Mouse (Mus musculus): ENCODE results near the gene C730034F03Rik.

Gene C730034F03Rik

DNA sequence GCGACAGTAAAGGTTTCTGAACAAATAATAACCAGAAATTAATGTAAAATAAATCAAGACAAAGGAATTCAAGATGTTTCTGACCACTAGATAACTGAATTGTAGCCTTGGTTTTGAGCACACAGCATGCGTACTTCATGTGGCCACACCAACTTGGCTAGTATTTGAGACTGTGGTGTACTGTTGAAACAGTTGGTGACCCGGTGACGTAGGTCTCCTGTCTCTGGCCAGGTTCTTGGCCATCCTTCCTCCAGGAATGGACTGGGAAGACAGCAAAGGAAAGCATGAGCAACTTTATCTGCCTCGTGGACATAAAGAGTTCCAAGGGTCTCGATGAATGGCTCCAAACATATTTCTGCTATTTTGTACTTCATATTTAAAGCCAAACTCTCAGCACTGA, 2.4 kb downstream of the C730034F03Rik start:
- DNase-seq (ENCODE audit: extremely low read depth, low read depth, low spot score) = no peak

DNA sequence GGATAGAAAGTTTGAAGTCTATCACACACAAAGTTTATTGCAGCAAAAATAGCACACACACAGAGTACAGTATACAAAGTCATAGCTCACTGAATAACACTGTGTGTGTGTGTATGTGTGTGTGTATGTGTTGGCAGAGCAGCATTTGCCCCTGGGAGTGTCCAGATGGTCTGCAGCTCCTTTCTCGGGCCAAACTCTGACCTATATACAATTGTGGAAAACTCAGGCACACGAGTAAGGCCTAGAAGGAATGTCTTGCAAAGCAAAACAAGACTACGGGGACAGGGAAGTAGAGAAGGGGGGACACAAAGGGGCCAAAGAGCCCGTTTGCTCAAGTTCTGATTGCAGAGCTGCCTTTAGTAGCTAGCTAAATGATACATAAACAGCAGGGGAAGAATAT, 3.6 kb downstream of the C730034F03Rik start:
- DNase-seq (ENCODE audit: extremely low read depth, low read depth, low spot score) = no peak

DNA sequence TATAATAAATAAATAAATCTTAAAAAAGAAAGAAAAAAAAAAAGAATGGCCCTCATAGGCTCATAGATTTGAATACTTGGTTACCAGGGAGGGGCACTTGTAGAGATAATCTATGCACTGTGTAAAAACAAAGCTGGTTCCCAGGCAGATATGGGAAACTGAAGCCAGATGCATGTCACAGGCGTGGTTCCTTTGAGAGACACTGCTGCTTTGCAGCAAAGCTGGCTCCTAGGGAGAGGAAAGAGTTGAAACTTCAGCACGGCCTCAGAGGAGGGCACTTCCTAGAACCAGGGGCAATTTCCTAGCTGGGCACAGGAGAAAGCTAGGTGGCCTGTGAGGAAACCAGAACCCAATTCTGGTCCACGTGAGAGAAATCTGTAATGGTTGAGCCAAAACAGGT, 4.7 kb downstream of the C730034F03Rik start:
- DNase-seq (ENCODE audit: extremely low read depth, low read depth, low spot score) = no peak

DNA sequence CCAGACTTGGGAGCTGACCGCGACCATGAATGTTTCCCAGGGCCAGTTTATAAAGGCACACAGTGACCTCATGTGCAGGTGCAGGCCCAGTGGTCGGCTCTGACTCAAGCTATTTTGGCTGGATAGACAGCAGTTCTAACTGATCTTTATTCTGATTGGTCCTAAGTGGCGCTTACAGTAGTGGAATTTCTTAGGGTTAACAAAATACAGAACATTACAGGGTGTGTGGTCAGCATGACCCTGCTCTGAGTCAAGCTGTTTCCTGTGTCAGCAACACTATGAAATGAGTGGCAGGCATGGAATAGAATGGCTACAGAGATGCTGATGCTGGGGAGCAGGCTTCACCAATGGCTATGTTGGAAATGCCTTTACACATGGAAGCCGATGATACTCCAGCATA, 6.5 kb downstream of the C730034F03Rik start:
- DNase-seq (ENCODE audit: extremely low read depth, low read depth, low spot score) = no peak

DNA sequence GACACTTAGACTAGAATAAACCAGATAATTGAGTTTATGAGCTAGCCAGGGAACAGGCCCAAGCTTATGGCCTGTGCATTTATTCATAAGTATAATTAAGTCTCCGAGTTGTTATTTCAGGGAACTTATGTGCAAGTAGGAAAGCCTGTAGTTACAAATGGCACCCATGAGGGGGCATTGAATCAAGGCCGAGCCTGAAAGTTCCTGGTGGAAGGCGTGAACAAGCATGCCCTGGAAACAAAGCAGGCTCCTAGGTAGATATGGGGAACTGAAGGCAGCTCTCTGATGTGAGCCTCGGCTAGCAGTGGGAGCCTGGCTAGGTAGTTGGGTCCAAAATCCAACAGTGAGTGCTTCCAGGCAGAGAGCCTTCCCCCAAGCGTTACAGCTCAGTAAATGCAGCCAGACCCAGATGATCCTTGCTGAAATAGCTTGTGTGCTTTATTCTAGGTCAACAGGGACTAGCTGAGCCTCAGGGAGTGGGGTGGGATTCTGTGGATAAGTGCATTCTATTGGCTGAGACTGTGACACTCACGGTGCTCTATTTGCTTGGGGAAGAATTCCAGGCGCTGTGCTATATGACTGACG, 13.2 kb downstream of the C730034F03Rik start:
- no peak for DNase-seq (ENCODE audit: extremely low read depth, low read depth, low spot score)

DNA sequence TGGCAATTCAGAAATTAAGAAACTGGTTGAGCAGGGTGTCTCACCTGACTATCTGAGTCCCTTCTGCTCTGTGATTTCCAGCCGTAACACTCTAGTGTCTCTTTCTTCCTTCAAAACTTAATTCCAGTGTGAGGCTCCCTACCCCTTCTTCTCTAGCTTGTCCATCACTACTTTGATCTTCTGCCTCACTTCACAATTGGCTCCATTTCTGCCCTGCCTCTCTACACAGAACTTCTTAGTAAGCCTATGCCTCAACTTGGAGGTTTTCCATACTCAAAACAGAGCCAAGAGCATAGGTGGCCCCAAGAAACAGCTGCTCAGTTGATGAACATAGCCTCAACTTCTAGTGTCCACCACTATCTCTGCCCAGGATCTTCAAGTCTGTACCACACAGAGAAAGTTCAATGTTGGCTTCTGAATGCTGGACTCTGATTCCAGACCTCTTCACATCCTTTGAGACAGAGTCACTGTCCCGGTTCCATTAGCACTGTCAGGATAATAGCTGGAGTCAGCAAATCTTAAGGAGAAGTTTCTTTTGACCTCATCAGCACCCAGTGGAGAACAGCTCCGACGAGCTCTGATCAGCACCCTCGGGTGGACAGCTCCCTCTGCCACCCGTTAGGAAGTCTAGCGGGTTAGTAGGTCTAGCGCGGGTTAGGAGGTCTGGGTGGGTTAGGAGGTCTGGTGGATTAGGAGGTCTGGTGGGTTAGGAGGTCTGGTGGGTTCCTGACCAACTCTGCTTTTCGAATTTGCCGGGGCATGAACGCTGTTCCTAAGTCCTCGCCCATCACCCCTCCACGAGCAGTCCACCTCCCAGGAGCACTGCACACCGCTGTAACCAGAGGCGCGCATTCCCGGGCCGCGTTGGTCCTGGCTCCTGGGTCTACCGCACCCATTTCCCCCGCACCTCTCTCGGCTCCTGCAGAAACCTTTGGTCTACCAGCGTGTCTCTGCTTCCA, 23.8 kb downstream of the C730034F03Rik start:
- no peak for DNase-seq (ENCODE audit: extremely low read depth, low read depth, low spot score)

DNA sequence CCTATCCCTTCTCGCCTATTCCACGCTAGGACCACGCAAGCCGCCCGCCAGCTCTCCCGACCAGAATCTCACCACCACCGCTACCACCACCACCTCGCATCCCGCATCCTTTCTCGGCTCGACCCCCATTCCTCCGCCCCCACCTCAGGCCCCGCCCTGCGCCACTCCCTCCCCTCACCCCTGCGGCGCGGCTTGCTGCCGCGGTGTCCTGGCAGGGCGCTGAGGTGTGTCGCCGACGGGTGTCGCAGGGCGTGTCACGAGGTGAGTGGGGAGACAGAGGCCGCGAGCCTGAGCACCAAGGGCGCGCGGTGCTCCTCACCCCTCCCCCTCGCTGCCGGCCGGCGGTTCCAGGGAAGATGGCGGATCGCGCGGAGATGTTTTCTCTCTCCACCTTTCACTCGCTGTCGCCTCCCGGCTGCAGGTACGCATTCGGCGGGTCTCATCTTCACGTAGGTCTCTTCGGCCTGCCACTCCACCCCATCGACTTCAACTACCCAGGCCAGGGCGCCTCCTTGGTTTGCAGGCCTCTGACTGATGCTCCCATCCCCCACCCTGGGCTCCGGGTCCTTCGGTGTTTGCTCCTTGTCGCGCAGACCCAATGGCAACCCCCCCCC, 24.6 kb downstream of the C730034F03Rik start, which contains the start of gene Mapk8ip2:
Mapk8ip2 (plus strand) TSS at position 49 of the 614 bp plus-strand sequence.
- no peak for DNase-seq (ENCODE audit: extremely low read depth, low read depth, low spot score)

DNA sequence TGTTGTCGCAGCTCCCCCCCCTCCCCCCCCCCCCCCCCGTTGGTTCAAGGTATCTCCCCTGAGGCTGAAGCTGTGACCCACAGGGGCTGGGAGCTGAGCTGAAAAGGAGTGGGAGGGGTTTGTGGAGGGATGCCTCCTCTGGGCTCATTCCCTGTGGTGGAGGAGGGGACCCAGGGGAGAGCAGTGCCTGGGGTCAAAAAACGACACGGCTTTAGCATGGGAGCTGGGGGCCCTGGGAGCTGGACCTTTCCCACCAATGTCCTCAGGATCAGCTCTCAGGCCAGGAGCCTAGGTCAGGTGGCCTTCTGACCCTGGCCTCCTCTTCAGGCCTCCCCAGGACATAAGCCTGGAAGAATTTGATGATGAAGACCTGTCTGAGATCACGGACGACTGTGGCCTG, 25.5 kb downstream of the C730034F03Rik start:
- DNase-seq (ENCODE audit: extremely low read depth, low read depth, low spot score) = no peak

DNA sequence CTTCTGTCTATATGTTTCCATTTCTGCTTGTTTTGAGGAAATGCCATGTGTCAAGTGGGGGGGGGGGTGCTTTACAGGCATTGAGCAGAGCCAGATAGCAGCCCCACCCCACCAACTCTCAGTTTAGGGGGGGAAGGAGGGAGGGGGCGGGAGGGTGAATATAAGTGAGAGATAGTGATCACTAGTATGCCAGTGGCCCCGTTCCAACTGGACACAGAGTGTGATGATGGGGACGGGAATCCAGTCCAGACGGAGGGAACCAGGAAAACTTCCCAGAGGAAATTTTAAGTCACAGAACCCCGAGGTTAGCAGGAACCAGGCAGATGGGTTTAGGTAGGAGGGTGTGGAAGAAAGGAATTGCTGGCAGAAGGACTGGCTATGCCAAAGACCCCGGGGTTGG, 26.3 kb downstream of the C730034F03Rik start:
- no peak for DNase-seq (ENCODE audit: extremely low read depth, low read depth, low spot score)

DNA sequence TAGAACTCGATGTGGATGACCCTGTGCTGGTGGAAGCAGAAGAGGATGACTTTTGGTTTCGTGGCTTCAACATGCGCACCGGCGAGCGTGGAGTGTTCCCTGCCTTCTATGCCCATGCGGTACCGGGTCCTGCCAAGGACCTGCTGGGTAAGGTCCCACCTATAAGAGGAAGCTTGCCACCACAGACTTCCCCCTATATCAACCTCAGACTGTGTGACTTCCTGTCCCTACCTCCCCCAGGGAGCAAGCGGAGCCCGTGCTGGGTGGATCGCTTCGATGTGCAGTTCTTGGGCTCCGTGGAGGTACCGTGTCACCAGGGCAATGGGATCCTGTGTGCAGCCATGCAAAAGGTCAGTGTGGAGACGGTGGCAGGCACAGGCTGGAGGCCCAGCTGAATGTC, 29.6 kb downstream of the C730034F03Rik start:
- DNase-seq (ENCODE audit: extremely low read depth, low read depth, low spot score) = no peak

DNA sequence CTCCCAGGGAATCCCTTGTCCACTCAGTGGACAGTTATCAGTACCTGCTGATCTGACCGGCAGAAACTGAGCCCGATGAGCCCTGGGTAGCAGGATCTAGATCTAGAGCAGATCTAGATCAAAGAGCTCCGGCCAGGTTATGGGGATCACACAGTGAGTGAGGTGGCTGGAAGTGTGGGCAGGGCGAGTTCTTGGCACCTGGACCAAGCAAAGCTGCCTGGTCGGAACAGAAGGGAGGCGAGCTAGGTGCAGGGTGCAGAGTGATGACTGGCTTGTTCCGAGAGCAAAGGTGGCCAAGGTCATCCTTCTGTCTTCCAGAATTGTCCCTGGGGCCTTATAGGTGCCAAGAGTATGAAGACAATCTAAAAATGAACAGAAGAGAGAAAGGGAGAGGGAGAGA, 30.4 kb downstream of the C730034F03Rik start:
- DNase-seq (ENCODE audit: extremely low read depth, low read depth, low spot score) = no peak

DNA sequence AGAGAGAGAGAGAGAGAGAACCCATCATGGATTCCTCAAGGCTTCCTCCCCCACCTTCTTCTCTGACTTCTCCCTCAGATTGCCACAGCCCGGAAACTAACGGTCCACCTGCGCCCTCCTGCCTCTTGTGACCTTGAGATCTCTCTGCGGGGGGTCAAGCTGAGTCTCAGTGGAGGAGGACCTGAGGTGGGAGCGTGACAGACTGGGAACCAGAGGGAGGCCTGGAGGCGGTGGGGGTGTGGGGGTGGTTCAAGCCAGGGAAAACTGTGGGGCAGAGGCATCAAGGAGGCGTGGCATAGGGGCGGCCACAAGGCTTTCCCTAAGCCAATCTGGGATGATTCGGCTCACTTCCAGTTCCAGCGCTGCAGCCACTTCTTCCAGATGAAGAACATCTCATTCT, 30.9 kb downstream of the C730034F03Rik start:
- DNase-seq (ENCODE audit: extremely low read depth, low read depth, low spot score) = no peak

DNA sequence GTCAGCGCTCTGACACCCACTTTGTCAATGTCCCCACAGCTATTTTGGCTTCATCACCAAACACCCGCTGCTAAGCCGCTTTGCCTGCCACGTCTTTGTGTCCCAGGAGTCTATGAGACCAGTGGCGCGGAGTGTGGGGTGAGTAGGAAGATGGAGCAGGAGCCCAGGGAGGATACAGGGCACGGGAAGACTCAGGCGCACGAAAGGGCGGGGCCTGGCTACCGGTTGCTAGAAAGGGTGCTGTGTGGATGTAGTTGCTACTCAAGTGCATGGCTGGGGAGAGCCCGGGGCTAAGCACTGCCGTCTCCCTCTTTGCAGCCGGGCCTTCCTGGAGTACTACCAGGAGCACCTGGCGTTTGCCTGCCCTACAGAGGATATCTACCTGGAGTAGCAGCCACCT, 31.9 kb downstream of the C730034F03Rik start:
- no peak for DNase-seq (ENCODE audit: extremely low read depth, low read depth, low spot score)

DNA sequence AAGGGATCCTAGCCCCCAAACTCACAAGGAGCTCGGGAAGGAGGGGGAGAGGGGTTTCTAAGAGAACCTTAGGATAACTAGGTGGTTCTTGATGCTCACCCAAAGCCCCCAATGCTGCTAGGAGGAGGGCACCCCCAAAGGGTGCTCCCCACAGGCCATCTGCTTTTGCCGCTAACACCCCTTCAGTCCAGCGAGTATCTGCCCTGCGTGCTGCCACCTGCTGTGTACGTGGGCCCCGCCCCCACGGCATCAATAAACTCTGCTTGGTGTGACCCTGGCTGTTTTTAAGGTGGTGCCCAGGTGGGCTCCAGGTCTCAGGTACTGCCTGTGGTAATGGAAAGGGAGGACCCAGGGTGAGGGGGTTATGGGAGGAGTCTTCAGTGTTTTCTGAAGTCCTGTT, 32.8 kb downstream of the C730034F03Rik start:
- DNase-seq (ENCODE audit: extremely low read depth, low read depth, low spot score) = no peak

DNA sequence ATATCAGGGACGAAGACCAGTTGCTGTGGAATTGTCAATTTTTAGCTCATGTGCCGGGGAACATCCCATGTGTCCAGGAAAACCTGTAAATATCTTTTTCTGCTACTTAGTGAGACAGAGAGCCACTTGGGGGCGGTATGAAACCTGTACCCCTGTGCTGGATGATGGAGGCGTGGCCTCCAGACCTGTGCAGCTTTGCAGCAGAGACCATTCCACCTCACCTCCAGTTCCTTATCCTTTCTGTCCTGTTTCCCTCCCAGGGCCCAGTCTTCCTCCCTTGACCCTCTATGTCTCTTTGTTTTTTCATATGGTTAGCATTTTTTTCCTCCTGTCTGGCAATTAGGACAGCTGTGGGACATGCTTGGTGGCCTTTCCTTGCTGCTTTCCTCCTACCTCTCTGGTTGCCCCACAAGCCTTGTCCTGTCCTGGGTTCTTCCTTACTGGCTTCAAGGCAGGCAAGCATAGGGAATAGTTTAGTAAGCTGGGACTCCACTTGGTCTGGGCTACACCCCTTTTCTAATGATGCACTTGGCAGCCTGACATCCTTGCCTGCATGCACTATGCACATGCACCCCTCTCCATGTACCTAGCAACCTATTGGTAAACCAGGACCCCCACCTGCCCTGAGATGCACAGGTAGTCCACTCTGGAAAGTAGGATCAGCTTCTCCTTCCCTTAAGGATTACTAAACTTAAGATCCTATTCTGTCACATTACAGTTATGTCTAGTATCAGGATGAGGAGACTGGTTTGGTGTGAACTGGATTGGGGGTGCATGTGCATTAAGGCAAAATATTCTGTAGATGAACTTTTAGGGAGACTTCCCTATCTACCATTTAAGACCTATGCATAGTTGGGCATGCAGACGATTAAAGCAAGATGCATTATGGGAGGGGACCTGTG, 34.2 kb downstream of the C730034F03Rik start:
- DNase-seq (ENCODE audit: extremely low read depth, low read depth, low spot score) = no peak

DNA sequence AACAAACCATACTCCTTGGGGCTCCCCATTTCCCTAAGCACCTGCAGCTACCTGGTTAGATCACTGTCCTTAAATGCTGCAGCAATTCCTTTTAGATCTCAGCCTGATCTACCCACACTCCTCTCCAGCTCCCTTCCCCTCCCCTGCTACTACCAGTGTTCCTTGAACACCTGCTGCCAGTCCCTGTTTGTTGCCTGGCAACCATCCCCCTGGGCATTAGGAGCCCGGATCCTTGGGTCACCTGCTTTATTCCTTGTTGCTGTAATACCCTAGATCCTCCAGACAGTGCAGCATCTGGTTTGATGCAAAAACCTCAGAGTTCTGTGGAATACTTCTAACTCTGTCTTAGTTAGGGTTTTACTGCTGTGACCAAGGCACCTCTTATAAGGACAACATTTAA, 35.7 kb downstream of the C730034F03Rik start:
- no peak for DNase-seq (ENCODE audit: extremely low read depth, low read depth, low spot score)

DNA sequence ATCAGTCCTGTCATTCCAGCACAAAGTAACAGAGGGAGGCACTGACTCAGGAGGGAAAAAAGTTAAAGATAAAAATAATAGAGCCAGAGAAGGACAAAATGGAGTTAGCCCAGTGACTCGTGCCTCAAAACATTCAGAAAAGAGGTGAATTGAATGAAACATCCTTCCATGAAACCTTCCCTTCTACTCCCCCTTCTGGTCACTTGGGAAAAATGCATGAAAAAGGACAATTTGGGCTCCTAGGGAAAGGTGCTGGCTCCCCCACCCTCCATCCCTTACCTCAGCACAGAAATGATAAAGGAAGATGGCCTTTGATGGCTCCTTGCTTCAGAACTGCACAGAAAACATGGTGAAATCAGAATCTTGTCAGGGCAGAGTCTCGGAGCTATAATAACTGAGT, 39.2 kb downstream of the C730034F03Rik start:
- DNase-seq (ENCODE audit: extremely low read depth, low read depth, low spot score) = no peak

DNA sequence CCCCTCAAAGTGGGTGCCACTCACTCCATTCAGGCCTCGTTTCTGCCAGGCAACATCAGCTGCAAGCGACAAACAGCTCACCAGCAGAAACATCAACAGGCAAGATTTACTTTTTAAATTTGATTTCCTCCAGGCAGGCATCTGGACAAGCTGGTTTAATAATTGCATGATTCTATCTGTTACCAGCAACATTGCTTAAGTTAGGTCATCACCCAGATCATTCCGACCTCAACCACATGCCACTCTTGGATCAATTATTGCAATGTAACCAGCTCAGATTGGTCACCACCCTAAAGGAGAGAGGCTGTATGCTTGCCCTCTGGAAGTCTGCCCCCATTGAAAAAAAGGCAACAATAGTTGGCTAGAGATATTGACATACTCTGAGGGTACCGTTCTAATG, 42.1 kb downstream of the C730034F03Rik start:
- DNase-seq (ENCODE audit: extremely low read depth, low read depth, low spot score) = no peak

DNA sequence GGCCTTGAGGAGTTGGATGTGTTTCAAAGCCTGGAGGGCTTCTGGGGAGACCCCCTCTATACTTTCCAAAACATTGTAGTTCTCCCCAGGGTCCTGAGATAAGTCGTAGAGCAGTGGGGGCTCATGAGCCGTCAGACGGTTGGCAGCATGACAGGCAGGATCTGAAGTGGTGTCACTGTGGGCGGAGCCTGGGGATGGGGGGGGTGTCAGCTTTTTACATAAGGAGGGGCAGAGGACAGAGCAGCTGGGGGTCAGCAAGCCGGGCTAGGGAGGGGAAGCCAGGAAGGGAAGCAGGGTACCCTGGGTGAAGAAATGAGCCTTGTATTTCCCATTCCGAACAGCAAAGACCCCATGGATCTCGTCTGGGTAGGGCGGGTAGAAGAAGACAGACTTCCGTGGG, 44.0 kb downstream of the C730034F03Rik start:
- DNase-seq (ENCODE audit: extremely low read depth, low read depth, low spot score) = no peak

DNA sequence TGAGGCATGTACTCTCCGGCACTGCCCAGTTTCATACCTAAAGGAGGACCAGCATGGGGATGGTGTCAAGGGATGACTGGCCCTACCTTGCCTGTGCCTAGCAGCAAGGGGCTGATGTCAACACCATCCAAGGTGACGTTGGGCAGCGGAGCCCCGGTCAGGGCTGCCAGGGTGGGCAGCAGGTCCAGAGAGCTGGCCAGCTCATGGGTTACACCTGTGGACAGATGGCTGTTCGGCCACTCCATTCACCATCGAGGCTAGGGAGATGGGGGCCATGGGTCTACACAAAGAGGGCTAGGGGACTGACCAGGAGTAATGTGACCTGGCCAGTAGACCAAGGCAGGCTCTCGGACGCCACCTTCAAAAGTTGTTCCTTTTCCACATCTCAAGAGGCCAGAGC, 44.5 kb downstream of the C730034F03Rik start:
- no peak for DNase-seq (ENCODE audit: extremely low read depth, low read depth, low spot score)

All from fat pad, adult 2 months (tissue).